Mouse (Mus musculus) hindbrain, embryonic 11.5 days (tissue): ENCODE data around the gene Rbm6. TPM values are rescaled to one million over a fixed set of nuclear protein-coding genes. Genes with fewer than 3 reads are reported as not detected.

ENCODE experiments used
- ATAC-seq: fragments of 200-750 bp; cut with Nextera tagmentation; 2 replicates; pipeline ENCODE4 v1.8.0; 2017; ENCODE audit warnings: mild to moderate bottlenecking, moderate TSS enrichment, moderate library complexity; ENCODE audit not compliant: low FRiP score
- DNase-seq: peaks from one replicate; pipeline ENCODE4 v3.0.0-alpha.2; 2015; ENCODE audit warnings: low spot score
- H3K27ac ChIP-seq: fragments of 300-500 bp; sonication (generic); 2 replicates; pipeline ENCODE4 v1.5.1; 2014; ENCODE audit warnings: mild to moderate bottlenecking, low read depth, low read length
- H3K27me3 ChIP-seq: fragments of 300-500 bp; sonication (generic); 2 replicates; pipeline ENCODE4 v1.6.1; 2014; ENCODE audit warnings: mild to moderate bottlenecking, low read length, moderate library complexity, mixed read lengths; ENCODE audit not compliant: control insufficient read depth, insufficient read depth
- H3K36me3 ChIP-seq: fragments of 300-500 bp; sonication (generic); 2 replicates; pipeline ENCODE4 v1.6.1; 2014; ENCODE audit warnings: mild to moderate bottlenecking, low read length, moderate library complexity, mixed read lengths; ENCODE audit not compliant: control insufficient read depth, insufficient read depth
- H3K4me1 ChIP-seq: fragments of 300-500 bp; sonication (generic); replicated peaks from 2 replicates; pipeline ENCODE4 v1.6.1; 2014; ENCODE audit warnings: low read length, mixed read lengths; ENCODE audit not compliant: control insufficient read depth, insufficient read depth
- H3K4me2 ChIP-seq: fragments of 300-500 bp; sonication (generic); replicated peaks from 2 replicates; pipeline ENCODE4 v1.6.1; 2014; ENCODE audit warnings: mild to moderate bottlenecking, low read depth, low read length
- H3K4me3 ChIP-seq: fragments of 300-500 bp; sonication (generic); 2 replicates; pipeline ENCODE4 v1.5.1; 2014; ENCODE audit warnings: low read depth, low read length
- H3K9ac ChIP-seq: fragments of 300-500 bp; sonication (generic); 2 replicates; pipeline ENCODE4 v1.6.1; 2014; ENCODE audit warnings: low read depth, low read length
- H3K9me3 ChIP-seq: fragments of 300-500 bp; sonication (generic); 2 replicates; pipeline ENCODE4 v1.6.1; 2016; ENCODE audit warnings: low read length; ENCODE audit not compliant: control insufficient read depth
- WGBS: fragments of 180-500 bp; shearing (Covaris S2); extraction: QIAGEN DNeasy Blood & Tissue Kit; methylation state at CpG from one replicate; pipeline ENCODE4 v1.1.7; 2014; 5-methylcytosine and 5-hydroxymethylcytosine counted together
- polyA plus RNA-seq: library from polyadenylated mRNA; unstranded; fragments of >200 nt; fragmentation: Nextera tagmentation; extraction: Ambion mirVana; gene quantifications from 2 replicates; pipeline ENCODE4 v1.2.1, GENCODE M21; 2014

Rbm6 gene
- polyA plus RNA-seq, 1 experiment from 2014 or later, result 114 TPM

DNA sequence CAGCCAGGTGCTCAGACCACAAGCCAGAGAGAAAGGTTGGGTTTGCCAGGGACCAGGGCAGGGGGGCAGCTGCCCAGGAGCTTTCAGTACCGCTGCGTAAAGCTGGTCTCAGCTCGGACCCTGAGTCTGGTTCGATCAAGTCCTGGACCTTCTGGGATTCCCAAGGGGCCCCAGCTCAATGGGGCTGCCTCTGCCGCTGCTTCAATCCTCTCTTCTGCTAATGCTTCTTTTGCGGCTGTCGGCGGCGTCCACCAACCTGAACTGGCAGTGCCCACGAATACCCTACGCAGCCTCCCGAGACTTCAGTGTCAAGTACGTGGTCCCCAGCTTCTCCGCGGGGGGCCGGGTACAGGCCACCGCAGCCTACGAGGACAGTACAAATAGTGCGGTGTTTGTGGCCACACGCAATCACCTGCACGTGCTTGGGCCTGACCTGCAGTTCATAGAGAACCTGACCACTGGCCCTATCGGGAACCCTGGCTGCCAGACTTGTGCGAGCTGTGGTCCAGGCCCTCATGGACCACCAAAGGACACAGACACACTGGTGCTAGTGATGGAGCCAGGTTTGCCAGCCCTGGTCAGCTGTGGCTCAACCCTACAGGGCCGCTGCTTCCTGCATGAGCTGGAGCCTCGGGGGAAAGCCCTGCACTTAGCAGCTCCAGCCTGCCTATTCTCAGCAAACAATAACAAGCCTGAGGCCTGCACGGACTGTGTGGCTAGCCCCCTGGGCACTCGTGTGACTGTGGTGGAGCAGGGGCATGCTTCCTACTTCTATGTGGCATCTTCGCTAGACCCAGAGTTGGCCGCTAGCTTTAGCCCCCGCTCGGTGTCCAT, 34.1 kb upstream of the Rbm6 start:
- peaks cover 12% of the 10 kb centered on the region; the same call in 1 of the 2 replicates for H3K4me1 ChIP-seq
- H3K9me3 ChIP-seq, result no peaks in the 10 kb centered on the region
- H3K27me3 ChIP-seq, result peaks cover 3% of the 10 kb centered on the region; the same call in 1 of the 2 replicates
- WGBS, result 46% methylated on average over 31 of the region's 31 CpGs
- no peak for ATAC-seq
- no peak overlapping the region for H3K27ac ChIP-seq
- H3K4me2 ChIP-seq, result peak overlapping the region; percentile 36
- peak overlapping the region; percentile 42; the same call in 1 of the 2 replicates for H3K9ac ChIP-seq
- peak; percentile 24 for DNase-seq
- peak overlapping the region; percentile 23 for H3K4me3 ChIP-seq
- H3K36me3 ChIP-seq, result no peaks in the 10 kb centered on the region

DNA sequence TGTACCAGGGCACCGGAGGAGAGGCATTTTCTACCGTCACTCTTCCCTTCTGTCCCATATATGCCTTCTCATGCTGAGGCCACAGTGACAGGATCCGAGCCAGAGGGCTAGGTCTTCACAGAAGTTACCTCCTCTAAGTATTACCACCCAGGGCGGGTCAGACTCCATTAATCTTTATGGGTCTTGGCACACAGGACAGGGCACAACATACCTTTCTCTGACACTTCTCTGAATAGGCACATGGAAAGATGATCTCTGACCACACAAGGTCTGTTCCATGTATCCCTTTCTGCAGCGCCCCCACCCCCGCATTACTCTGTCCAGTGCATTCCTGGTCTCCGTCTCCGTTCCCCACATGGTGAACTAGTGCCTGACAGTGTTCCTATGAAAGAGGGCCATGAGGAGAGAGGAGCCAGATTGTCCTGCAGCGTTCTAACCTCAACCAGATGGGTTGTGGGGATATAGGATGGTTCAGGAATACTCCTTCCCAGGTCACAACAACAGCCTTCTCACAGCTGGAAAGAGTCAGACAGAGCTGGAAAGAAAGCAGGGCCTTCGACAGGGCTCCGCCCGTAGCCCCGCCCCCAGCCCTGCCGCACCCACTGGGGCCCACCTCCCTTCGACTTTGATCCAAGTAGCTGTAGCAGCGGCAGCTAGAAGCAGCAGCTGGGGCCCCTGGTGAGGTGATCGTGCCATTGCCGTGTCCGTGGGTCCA, 33.4 kb upstream of the Rbm6 start, which contains the start of gene Mst1r:
Gene Mst1r, plus strand, starts transcription at position 622 of the 715 bp plus-strand sequence.
- DNase-seq (peak; percentile 72), ATAC-seq (peak; percentile 51; the same call in 1 of the 2 replicates)
- Histone ChIP-seq H3K9me3 (no peaks in the 10 kb centered on the region), H3K27ac (no peak within 1 kb of the TSS), H3K4me1 (peaks cover 12% of the 10 kb centered on the region; the same call in 1 of the 2 replicates), H3K9ac (peak within 1 kb of the TSS; percentile 42; the same call in 1 of the 2 replicates), H3K4me2 (peak within 1 kb of the TSS; percentile 36), H3K4me3 (peak within 1 kb of the TSS; percentile 23), H3K36me3 (no peaks in the 10 kb centered on the region), H3K27me3 (peaks cover 8% of the 10 kb centered on the region)
- WGBS, result 24% methylated on average over 19 of the region's 19 CpGs

DNA sequence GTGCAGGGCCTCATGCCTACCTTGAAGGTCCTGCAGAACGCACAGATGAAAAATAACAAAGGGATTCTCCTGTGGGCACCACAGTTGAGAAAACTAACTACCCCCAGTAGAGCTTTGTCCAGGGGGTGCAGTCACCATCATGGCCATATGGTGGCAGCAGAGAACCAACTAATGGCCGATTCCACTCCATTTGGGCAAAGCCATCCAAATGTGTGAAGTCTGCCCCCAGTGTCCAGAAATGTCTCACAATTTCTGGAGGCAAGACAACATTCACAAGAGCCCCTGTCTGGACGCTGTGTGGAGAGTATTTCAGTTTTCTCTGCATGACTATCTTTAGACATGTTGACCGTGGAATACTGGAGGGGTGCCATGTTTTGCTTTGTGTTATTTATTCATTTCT, 31.7 kb upstream of the Rbm6 start:
- Histone ChIP-seq H3K27me3 (peaks cover 14% of the 10 kb centered on the region), H3K36me3 (no peaks in the 10 kb centered on the region), H3K4me2 (no peak overlapping the region), H3K4me1 (peaks cover 16% of the 10 kb centered on the region; the same call in 1 of the 2 replicates), H3K9me3 (no peaks in the 10 kb centered on the region), H3K9ac (no peak overlapping the region), H3K27ac (no peak overlapping the region), H3K4me3 (no peak overlapping the region)
- WGBS, result 2% methylated on average over 4 of the region's 4 CpGs
- DNase-seq (peak; percentile 94), ATAC-seq (peak; percentile 52; the same call in 1 of the 2 replicates)

DNA sequence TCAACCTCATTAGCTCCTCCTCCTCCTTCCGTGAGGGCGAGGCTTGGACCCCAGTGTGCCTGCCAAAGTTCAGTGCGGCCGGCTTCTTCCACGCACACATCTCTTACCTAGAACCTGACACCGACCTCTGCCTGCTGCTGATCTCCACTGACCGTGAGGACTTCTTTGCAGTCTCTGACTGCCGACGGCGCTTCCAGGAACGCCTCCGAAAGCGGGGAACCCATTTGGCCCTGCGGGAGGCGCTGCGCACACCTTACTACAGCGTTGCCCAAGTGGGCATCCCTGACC, 28.5 kb upstream of the Rbm6 start:
- DNase-seq, result no peak
- Histone ChIP-seq H3K4me3 (0 out of 2 replicates have a peak overlapping the region, but pooled peaks have one; percentile 17), H3K4me1 (peaks cover 4% of the 10 kb centered on the region; the same call in 1 of the 2 replicates), H3K27me3 (peaks cover 14% of the 10 kb centered on the region), H3K36me3 (no peaks in the 10 kb centered on the region), H3K27ac (no peak overlapping the region), H3K4me2 (peak overlapping the region; percentile 42), H3K9me3 (no peaks in the 10 kb centered on the region), H3K9ac (no peak overlapping the region)
- ATAC-seq, result no peak; the same call in 1 of the 2 replicates
- WGBS, result 10% methylated on average over 17 of the region's 17 CpGs

DNA sequence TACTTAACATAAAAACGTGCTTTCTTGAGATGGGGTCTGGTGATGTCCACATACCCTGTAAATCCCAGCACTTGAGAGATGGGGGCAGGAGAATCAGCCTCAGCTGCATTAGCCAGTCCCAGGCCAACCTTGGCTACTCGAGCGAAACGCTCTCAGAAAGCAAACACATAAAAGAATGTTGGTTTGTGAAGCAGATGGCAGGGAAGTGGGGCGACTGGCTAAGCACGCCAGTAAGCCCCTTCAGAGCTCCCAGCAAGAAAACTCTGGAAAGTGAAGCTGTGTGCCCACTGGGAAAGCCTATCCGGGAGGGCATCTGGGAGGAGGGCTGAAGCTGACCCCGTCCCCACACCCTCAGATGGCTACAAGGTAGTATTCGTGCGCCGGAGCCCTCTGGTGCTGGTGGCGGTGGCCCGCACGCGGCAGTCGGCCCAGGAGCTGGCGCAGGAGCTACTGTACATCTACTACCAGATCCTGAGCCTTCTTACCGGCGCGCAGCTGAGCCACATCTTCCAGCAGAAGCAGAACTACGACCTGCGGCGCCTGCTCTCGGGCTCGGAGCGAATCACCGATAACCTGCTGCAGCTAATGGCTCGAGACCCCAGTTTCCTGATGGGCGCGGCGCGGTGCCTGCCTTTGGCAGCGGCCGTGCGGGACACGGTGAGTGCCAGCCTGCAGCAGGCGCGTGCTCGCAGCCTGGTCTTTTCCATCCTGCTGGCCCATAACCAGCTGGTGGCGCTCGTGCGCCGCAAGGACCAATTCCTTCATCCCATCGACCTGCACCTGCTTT, 28.0 kb upstream of the Rbm6 start:
- no peaks in the 10 kb centered on the region for H3K36me3 ChIP-seq
- peaks cover 4% of the 10 kb centered on the region; the same call in 1 of the 2 replicates for H3K4me1 ChIP-seq
- peak overlapping the region; percentile 17 for H3K4me3 ChIP-seq
- ATAC-seq (peak; percentile 55; the same call in 1 of the 2 replicates), DNase-seq (peak; percentile 89)
- H3K9me3 ChIP-seq, result no peaks in the 10 kb centered on the region
- no peak overlapping the region for H3K27ac ChIP-seq
- no peak overlapping the region for H3K9ac ChIP-seq
- peak overlapping the region; percentile 42 for H3K4me2 ChIP-seq
- peaks cover 11% of the 10 kb centered on the region for H3K27me3 ChIP-seq
- 4% methylated on average over 41 of the region's 44 CpGs for WGBS

DNA sequence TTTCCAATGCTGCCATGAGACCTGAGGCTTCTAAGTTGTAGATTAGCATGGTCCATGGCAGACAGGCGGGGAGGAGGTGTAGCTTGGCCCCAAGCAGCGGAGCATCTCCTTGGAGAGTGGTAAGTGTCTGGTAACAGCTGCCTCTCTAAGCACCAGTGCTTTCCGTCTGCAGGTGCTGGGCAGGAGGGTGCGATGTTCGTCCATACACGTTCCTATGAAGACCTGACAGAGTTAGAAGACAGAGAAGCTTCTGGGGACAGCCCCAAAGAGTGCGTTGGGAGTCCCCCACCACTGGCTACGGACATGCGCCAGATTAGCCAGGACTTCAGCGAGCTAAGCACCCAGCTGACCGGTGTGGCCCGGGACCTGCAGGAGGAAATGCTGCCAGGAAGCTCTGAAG, 26.8 kb upstream of the Rbm6 start:
- ATAC-seq, result no peak
- Histone ChIP-seq H3K9ac (no peak overlapping the region), H3K27ac (no peak overlapping the region), H3K27me3 (peaks cover 11% of the 10 kb centered on the region), H3K9me3 (no peaks in the 10 kb centered on the region), H3K36me3 (no peaks in the 10 kb centered on the region), H3K4me1 (peaks cover 4% of the 10 kb centered on the region; the same call in 1 of the 2 replicates), H3K4me3 (no peak overlapping the region), H3K4me2 (no peak overlapping the region)
- no peak for DNase-seq
- WGBS, result 76% methylated on average over 12 of the region's 12 CpGs

DNA sequence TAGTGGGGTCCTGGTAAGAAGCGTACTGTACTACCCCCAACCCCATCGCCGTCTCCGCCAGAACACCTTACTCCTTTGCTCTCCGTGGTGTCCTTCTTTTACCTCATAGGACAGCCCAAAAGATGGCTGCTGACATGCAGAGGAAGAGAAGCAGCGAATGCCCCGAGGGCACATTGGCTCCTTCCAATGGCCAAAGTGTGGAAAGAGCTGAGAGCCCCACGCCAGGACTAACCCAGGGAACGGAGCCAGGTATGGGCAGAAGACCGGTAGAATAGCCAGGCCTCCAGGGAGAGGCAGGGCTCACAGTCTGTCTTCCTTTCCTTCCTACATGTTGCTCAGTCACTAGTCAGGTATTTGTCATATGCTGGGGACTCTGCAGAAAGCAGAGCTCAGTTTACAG, 25.5 kb upstream of the Rbm6 start:
- H3K9me3 ChIP-seq, result no peaks in the 10 kb centered on the region
- no peak for DNase-seq
- no peak overlapping the region for H3K27ac ChIP-seq
- WGBS, result 82% methylated on average over 10 of the region's 10 CpGs
- H3K4me1 ChIP-seq, result peaks cover 4% of the 10 kb centered on the region; the same call in 1 of the 2 replicates
- no peaks in the 10 kb centered on the region for H3K36me3 ChIP-seq
- H3K4me3 ChIP-seq, result no peak overlapping the region
- peaks cover 11% of the 10 kb centered on the region for H3K27me3 ChIP-seq
- no peak overlapping the region for H3K9ac ChIP-seq
- no peak overlapping the region for H3K4me2 ChIP-seq
- no peak for ATAC-seq

DNA sequence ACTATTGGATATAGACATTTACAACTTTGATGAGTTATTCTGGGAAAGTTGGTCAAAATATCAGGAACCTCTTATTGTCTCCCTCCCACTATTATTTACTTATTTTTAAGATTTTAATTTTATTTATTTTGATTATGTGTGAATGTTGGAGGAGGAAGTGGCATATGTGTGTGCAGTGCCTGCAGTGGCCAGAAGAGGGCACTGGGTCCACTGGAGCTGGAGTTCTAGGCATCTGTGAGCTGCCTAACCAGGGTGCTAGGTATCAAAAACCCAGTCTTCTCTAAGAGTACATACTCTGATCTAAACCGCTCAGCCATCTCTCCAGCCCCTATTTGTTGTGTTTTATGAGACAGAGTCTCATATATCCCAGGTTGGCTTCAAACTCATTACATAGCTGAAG, 18.0 kb upstream of the Rbm6 start:
- H3K4me3 ChIP-seq, result no peak overlapping the region
- ATAC-seq, result no peak
- no peak for DNase-seq
- H3K9ac ChIP-seq, result no peak overlapping the region
- H3K27ac ChIP-seq, result no peak overlapping the region
- WGBS, result 100% methylated on average over 1 of the region's 1 CpGs
- H3K4me2 ChIP-seq, result no peak overlapping the region
- no peaks in the 10 kb centered on the region for H3K9me3 ChIP-seq
- no peaks in the 10 kb centered on the region; the same call in 1 of the 2 replicates for H3K27me3 ChIP-seq
- H3K36me3 ChIP-seq, result no peaks in the 10 kb centered on the region
- no peaks in the 10 kb centered on the region; the same call in 1 of the 2 replicates for H3K4me1 ChIP-seq
